ENCODE assay signal across 17 mouse cellular contexts in the genomic region with DNA sequence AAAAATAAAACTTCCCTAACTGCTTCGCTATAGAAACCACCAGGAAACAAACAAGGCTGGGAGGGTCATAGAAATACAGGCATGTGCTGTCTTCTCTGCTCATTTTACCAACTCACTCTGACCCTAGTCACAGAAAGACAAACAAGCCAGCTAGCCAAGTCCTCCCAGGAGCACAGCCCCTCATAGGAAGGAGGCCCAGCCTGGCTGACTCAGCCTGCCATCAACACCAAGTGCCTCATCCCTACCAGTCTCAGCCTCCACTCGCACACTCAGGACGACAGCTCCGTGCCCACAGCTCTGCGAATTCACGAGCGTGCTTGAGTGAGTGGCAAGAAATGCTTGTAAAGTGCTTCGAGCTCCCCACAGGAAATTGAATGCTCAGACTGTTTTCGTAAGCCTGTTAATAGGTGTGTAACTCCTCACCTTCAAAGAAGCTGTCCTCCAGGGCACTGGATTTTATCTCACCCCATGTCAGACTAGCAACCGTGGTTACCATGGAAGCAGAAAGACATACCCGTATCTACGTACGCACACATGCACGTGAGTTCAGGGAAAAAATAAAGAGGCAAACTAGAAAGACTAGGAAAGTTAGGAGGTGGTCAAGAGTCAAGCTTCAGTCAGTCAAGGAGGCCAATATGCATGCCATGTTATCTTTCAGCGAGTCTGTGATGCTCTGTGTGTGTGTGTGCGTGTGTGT. TPM values are rescaled to one million over a fixed set of nuclear protein-coding genes. Genes with fewer than 3 reads are reported as not detected.
DNase-seq lines count a peak whose midpoint lies in the region; ATAC-seq and TF ChIP-seq lines count a peak whose summit lies in the region.
"Had no signal": no experiment of that assay in that cellular context is flagged by ENCODE, and none has a peak within 500 bp of the region (broad histone marks: within the 10 kb centered on the region; RNA-seq: fewer than 3 reads in every experiment).

No protein-coding gene starts in this region.

- CTCF ChIA-PET in Patski (lab: Charles Lee) = interaction anchor here (1.3 to 5.5 kb wide), 3 partner anchors 8 to 116 kb away, joined by 3 to 40 read pairs (median 4); no protein-coding TSS in a partner anchor

- no peaks in the 10 kb centered on the region for H3K36me3 ChIP-seq in forebrain, postnatal 0 days (ENCODE audit: insufficient read depth)
- no peaks in the 10 kb centered on the region for H3K36me3 ChIP-seq in forebrain, embryonic 15.5 days
- H3K36me3 ChIP-seq in limb, embryonic 12.5 days = no peaks in the 10 kb centered on the region
- H3K36me3 ChIP-seq: embryonic facial prominence, embryonic 12.5 days; intestine, embryonic 15.5 days had no signal

- intact Hi-C loops in left cerebral cortex, postnatal 25 days (cut with DNase I) = no loop called here
- intact Hi-C loops in left cerebral cortex, postnatal 10 days (cut with DNase I) = no loop called here

- H3K9ac ChIP-seq in forebrain, postnatal 0 days = no peak overlapping the region
- H3K9ac ChIP-seq in forebrain, embryonic 15.5 days (replicated peaks) = no peak overlapping the region
- no peak overlapping the region for H3K9ac ChIP-seq in limb, embryonic 12.5 days (replicated peaks)
- H3K9ac ChIP-seq: embryonic facial prominence, embryonic 12.5 days; forebrain, embryonic 13.5 days; intestine, embryonic 15.5 days; liver, embryonic 14.5 days had no signal

- no peaks in the 10 kb centered on the region for H3K27me3 ChIP-seq in forebrain, postnatal 0 days (ENCODE audit: insufficient read depth, low read length)
- no peaks in the 10 kb centered on the region for H3K27me3 ChIP-seq in forebrain, embryonic 15.5 days
- no peaks in the 10 kb centered on the region for H3K27me3 ChIP-seq in Patski
- H3K27me3 ChIP-seq in limb, embryonic 12.5 days = no peaks in the 10 kb centered on the region
- H3K27me3 ChIP-seq: embryonic facial prominence, embryonic 12.5 days; forebrain, embryonic 13.5 days; intestine, embryonic 15.5 days had no signal

- H3K4me1 ChIP-seq in forebrain, postnatal 0 days (ENCODE audit: insufficient read depth) = no peaks in the 10 kb centered on the region
- H3K4me1 ChIP-seq in forebrain, embryonic 15.5 days = no peaks in the 10 kb centered on the region
- H3K4me1 ChIP-seq in limb, embryonic 12.5 days (replicated peaks) = peaks cover 40% of the 10 kb centered on the region

- H3K9me3 ChIP-seq in forebrain, postnatal 0 days (ENCODE audit: low read length) = no peaks in the 10 kb centered on the region
- H3K9me3 ChIP-seq in forebrain, embryonic 15.5 days = no peaks in the 10 kb centered on the region
- no peaks in the 10 kb centered on the region for H3K9me3 ChIP-seq in limb, embryonic 12.5 days
- H3K9me3 ChIP-seq: embryonic facial prominence, embryonic 12.5 days; forebrain, embryonic 13.5 days; intestine, embryonic 15.5 days had no signal

- 0 out of 2 replicates have a peak, but pooled peaks have one; percentile 32 for ATAC-seq in forebrain, postnatal 0 days
- ATAC-seq in forebrain, embryonic 15.5 days (replicated peaks) = no peak
- ATAC-seq in Patski = peak; percentile 31
- ATAC-seq in limb, embryonic 12.5 days (ENCODE audit: insufficient number of reproducible peaks, insufficient read depth, low FRiP score, low TSS enrichment, low read depth) = no peak
- ATAC-seq: forebrain, embryonic 13.5 days; intestine, embryonic 15.5 days had no signal

- 72% methylated on average over 16 of the region's 16 CpGs for WGBS in forebrain, postnatal 0 days
- WGBS in forebrain, embryonic 15.5 days = 80% methylated on average over 16 of the region's 16 CpGs
- WGBS in limb, embryonic 12.5 days = 41% methylated on average over 16 of the region's 16 CpGs

- DNase-seq in forebrain, postnatal 0 days = peak; percentile 22
- DNase-seq in left cerebral cortex, postnatal 25 days (ENCODE audit: low spot score in 2 of 2) = peak; percentile 30 to 60
- DNase-seq in left cerebral cortex, postnatal 10 days (ENCODE audit: extremely low spot score in 1 of 2, low spot score in 2 of 2) = no peak
- DNase-seq in Patski (ENCODE audit: low read depth, low spot score) = no peak
- DNase-seq in cerebellum, postnatal 10 days = no peak
- no peak for DNase-seq in embryo, embryonic 9.5 days (ENCODE audit: extremely low spot score)
- DNase-seq: cerebellum, adult 9-11 months; heart, postnatal 36 days; kidney, postnatal 25 days had no signal

- 0 out of 2 replicates have a peak overlapping the region, but pooled peaks have one; percentile 21 for H3K27ac ChIP-seq in forebrain, postnatal 0 days (ENCODE audit: low read depth, low read length)
- H3K27ac ChIP-seq in forebrain, embryonic 15.5 days (replicated peaks) = no peak overlapping the region
- H3K27ac ChIP-seq in limb, embryonic 12.5 days = peak overlapping the region; percentile 62; the same call in 1 of the 2 replicates
- H3K27ac ChIP-seq: embryonic facial prominence, embryonic 12.5 days; forebrain, embryonic 13.5 days; intestine, embryonic 15.5 days; liver, embryonic 14.5 days had no signal

- in situ Hi-C loops in Patski (cut with MboI; ENCODE audit: low pct_unique_long_range_greater_than_20kb) = loop anchor here (5.0 kb wide), 3 partner anchors 54 to 154 kb away; no protein-coding TSS in a partner anchor

- no peak overlapping the region for H3K4me2 ChIP-seq in forebrain, postnatal 0 days (ENCODE audit: low read depth)
- H3K4me2 ChIP-seq in forebrain, embryonic 15.5 days (replicated peaks) = no peak overlapping the region
- H3K4me2 ChIP-seq in limb, embryonic 12.5 days = peak overlapping the region; percentile 24; the same call in 1 of the 2 replicates
- H3K4me2 ChIP-seq: embryonic facial prominence, embryonic 12.5 days; forebrain, embryonic 13.5 days; intestine, embryonic 15.5 days had no signal

- POLR2A ChIA-PET in Patski (lab: Charles Lee) = no interaction called here

- H3K4me3 ChIP-seq in forebrain, postnatal 0 days (ENCODE audit: low read depth, low read length) = no peak overlapping the region
- no peak overlapping the region for H3K4me3 ChIP-seq in forebrain, embryonic 15.5 days
- H3K4me3 ChIP-seq in limb, embryonic 12.5 days (replicated peaks) = no peak overlapping the region
- H3K4me3 ChIP-seq: embryonic facial prominence, embryonic 12.5 days; forebrain, embryonic 13.5 days; intestine, embryonic 15.5 days had no signal

- no peak for TF ChIP-seq CTCF in forebrain, postnatal 0 days (IDR thresholded peaks at IDR 0.05; ENCODE audit: low read depth)
- TF ChIP-seq CTCF in Patski (IDR thresholded peaks at IDR 0.05) = no peak

RNA-seq across cellular contexts. Expression of a gene that starts 23.5 kb away (rescaled TPM):
- total RNA-seq in forebrain, postnatal 0 days (2014; rRNA removed) = not detected in 2 replicates
- 0.19 TPM in 1 of 2 replicates, not detected in the other for polyA plus RNA-seq in forebrain, postnatal 0 days (2015; fragmentation: Nextera tagmentation; extraction: Ambion mirVana)
- not detected in 2 replicates for polyA plus RNA-seq in forebrain, embryonic 15.5 days (2015; fragmentation: Nextera tagmentation; extraction: Ambion mirVana)
- total RNA-seq in left cerebral cortex, postnatal 25 days (2021) = not detected
- total RNA-seq in left cerebral cortex, postnatal 10 days (2021) = not detected
- polyA plus RNA-seq in Patski (2021) = not detected
- polyA plus RNA-seq in limb, embryonic 12.5 days (2016; fragmentation: Nextera tagmentation; extraction: Ambion mirVana) = not detected in 2 replicates
- total RNA-seq: adrenal gland, postnatal 4 days; granulocyte monocyte progenitor cell, adult 5-6 weeks; heart, postnatal 36 days had no signal
- polyA plus RNA-seq: embryonic facial prominence, embryonic 12.5 days; forebrain, embryonic 13.5 days; intestine, embryonic 15.5 days had no signal

RNA-seq across cellular contexts. Expression of a gene that starts 56.2 kb away (rescaled TPM):
- total RNA-seq in forebrain, postnatal 0 days (2014; rRNA removed) = 59.8 and 81.3 TPM in 2 replicates
- 88.3 and 118 TPM in 2 replicates for polyA plus RNA-seq in forebrain, postnatal 0 days (2015; fragmentation: Nextera tagmentation; extraction: Ambion mirVana)
- polyA plus RNA-seq in forebrain, embryonic 15.5 days (2015; fragmentation: Nextera tagmentation; extraction: Ambion mirVana) = 83.1 and 86.7 TPM in 2 replicates
- total RNA-seq in left cerebral cortex, postnatal 25 days (2021) = 100 to 1,000 TPM; 143 to 147 TPM
- total RNA-seq in left cerebral cortex, postnatal 10 days (2021) = 10 to 100 TPM; 98.1 TPM
- 16.8 TPM for polyA plus RNA-seq in Patski (2021)
- polyA plus RNA-seq in limb, embryonic 12.5 days (2016; fragmentation: Nextera tagmentation; extraction: Ambion mirVana) = 26.9 and 27.6 TPM in 2 replicates

RNA-seq across cellular contexts. Expression of a gene that starts 56.2 kb away (rescaled TPM):
- 10.2 and 11.1 TPM in 2 replicates for total RNA-seq in forebrain, postnatal 0 days (2014; rRNA removed)
- 6.7 and 8.5 TPM in 2 replicates for polyA plus RNA-seq in forebrain, postnatal 0 days (2015; fragmentation: Nextera tagmentation; extraction: Ambion mirVana)
- 2.6 and 2.8 TPM in 2 replicates for polyA plus RNA-seq in forebrain, embryonic 15.5 days (2015; fragmentation: Nextera tagmentation; extraction: Ambion mirVana)
- total RNA-seq in left cerebral cortex, postnatal 25 days (2021) = 10 to 100 TPM; 42.6 to 43.9 TPM
- 10 to 100 TPM; 37.8 to 39.5 TPM for total RNA-seq in left cerebral cortex, postnatal 10 days (2021)
- polyA plus RNA-seq in Patski (2021) = 5.2 TPM
- 5.1 and 8.4 TPM in 2 replicates for polyA plus RNA-seq in limb, embryonic 12.5 days (2016; fragmentation: Nextera tagmentation; extraction: Ambion mirVana)

Comparison
In these comparisons a context has a peak if more than half of its experiments do, and no peak if none do; other contexts are left out.
1. ATAC-seq: peak in forebrain, postnatal 0 days (single experiment) and Patski (single experiment); none in forebrain, embryonic 15.5 days (single experiment) and limb, embryonic 12.5 days (single experiment).
2. DNase-seq: peak in forebrain, postnatal 0 days (single experiment) and left cerebral cortex, postnatal 25 days (2 of 2); none in left cerebral cortex, postnatal 10 days (0 of 2), Patski (single experiment), cerebellum, postnatal 10 days (0 of 2) and embryo, embryonic 9.5 days (single experiment).